Mouse (Mus musculus) retina, embryonic 14.5 days (tissue): ENCODE results near the gene Ryr2.

Source experiments
- DNase-seq: peaks from one replicate; pipeline ENCODE4 v3.0.0-alpha.2; 2015; ENCODE audit warnings: low spot score

The Ryr2 gene

GRCm38 (mm10) chr13:11536851-11537250, 569.9 kb downstream of the Ryr2 start:
- no peak for DNase-seq

GRCm38 (mm10) chr13:11535874-11536273, 570.9 kb downstream of the Ryr2 start:
- DNase-seq: no peak

DNA sequence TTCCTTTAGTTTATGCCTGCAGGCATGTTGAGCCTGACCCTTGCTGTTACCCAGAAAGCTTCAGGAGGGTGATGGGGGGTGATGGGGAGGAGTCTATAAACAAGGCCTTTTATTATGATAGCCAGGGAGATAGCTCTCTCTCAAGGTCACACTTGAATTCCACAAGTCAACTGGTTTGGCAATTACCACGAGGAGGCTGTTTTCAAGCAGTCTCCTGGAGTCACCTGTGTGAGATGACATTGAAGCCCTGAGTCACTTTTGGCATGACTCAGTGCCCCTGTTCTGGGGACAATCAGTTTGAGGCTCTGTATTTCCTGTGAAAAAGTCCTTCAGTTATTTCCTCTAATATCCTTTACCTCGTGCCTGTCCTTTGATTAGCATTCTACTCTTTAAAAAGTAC, 573.5 kb downstream of the Ryr2 start:
- DNase-seq: no peak

GRCm38 (mm10) chr13:11532014-11532890, 574.5 kb downstream of the Ryr2 start:
- DNase-seq: no peak

DNA sequence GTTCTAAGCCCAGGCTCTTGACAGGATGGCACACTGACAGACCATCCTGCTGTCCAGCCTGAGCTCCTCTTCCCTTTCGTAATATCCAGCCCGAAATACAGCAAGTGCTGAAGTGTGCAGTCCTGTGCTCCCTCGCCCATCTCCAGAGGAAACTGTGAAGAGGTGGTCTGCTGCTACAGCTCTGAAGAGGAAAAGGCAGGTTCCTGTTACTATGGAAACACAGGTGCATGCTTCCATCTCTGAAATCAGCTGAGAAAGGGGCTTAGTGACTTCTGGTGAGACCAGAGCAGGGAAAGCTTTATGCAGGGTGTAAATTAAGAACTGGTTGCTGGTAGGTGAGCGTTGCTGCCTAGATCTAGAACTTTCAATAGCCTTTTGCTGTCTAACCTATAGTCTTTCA, 583.1 kb downstream of the Ryr2 start:
- DNase-seq: no peak

GRCm38 (mm10) chr13:11520765-11521164, 586.0 kb downstream of the Ryr2 start:
- no peak for DNase-seq

DNA sequence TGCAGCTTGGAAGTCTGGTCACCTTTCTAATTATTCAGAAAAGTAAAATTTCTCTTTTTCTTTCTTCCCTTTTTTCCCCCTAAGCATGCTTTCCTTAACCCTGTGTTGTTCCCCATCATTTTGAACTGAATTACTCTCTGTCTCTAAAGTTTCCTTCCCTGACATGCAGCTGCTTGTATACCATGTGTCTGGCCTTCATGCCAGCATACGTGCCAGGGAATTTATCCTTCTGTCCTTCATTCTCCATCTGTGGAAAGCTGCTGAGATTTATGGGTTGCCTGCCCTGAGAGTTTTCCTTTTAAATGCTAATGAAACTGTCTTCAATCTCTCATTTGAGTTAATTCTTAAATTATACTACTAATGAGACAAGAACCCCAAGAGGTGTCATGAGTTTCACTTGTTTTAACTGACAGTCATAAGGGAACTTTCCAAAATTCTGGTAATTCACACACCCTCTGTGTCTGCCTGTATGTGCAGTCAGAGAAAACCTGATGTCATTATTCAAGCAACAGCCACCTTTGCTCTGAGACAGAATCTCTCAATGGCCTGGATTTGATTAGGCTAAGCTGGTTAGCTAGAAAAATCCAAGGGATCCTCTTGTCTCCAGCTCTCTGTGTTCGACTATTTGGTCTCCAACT, 595.1 kb downstream of the Ryr2 start:
- no peak for DNase-seq
